Mouse (Mus musculus) heart, postnatal 0 days (tissue): Measurements from ENCODE around the gene Cxcl10. TPM values are rescaled to one million over a fixed set of nuclear protein-coding genes. Genes with fewer than 3 reads are reported as not detected.

ENCODE experiments used
- ATAC-seq: fragments of 200-750 bp; cut with Nextera tagmentation; 2 replicates; pipeline ENCODE4 v1.8.0; 2017; ENCODE audit warnings: low read depth, moderate number of reproducible peaks, moderate library complexity; ENCODE audit not compliant: insufficient read depth
- DNase-seq: peaks from one replicate; pipeline ENCODE4 v3.0.0-alpha.2; 2016; ENCODE audit warnings: low spot score
- H3K27ac ChIP-seq: fragments of 300-500 bp; sonication (generic); 2 replicates; pipeline ENCODE4 v1.5.1; 2014; ENCODE audit warnings: low read depth, mild to moderate bottlenecking
- H3K27me3 ChIP-seq: fragments of 300-500 bp; sonication (generic); 2 replicates; pipeline ENCODE4 v1.6.1; 2014; ENCODE audit warnings: low read length, mixed read lengths; ENCODE audit not compliant: control insufficient read depth, insufficient read depth
- H3K36me3 ChIP-seq: fragments of 300-500 bp; sonication (generic); replicated peaks from 2 replicates; pipeline ENCODE4 v1.6.1; 2014; ENCODE audit warnings: low read length, mixed read lengths; ENCODE audit not compliant: control insufficient read depth, insufficient read depth
- H3K4me1 ChIP-seq: fragments of 300-500 bp; sonication (generic); 2 replicates; pipeline ENCODE4 v1.6.1; 2014; ENCODE audit warnings: antibody characterized with exemption; ENCODE audit not compliant: control insufficient read depth, insufficient read depth
- H3K4me2 ChIP-seq: fragments of 300-500 bp; sonication (generic); 2 replicates; pipeline ENCODE4 v1.6.1; 2014; ENCODE audit warnings: low read depth, mild to moderate bottlenecking, low read length, moderate library complexity
- H3K4me3 ChIP-seq: fragments of 300-500 bp; sonication (generic); 2 replicates; pipeline ENCODE4 v1.5.1; 2014; ENCODE audit warnings: low read depth, low read length
- H3K9ac ChIP-seq: fragments of 300-500 bp; sonication (generic); replicated peaks from 2 replicates; pipeline ENCODE4 v1.6.1; 2014; ENCODE audit warnings: low read depth, low read length, mixed read lengths
- H3K9me3 ChIP-seq: fragments of 300-500 bp; sonication (generic); replicated peaks from 2 replicates; pipeline ENCODE4 v1.6.1; 2016; ENCODE audit warnings: low read length; ENCODE audit not compliant: control insufficient read depth
- CTCF ChIP-seq: IDR thresholded peaks from 2 replicates; pipeline ENCODE4 v1.5.1; 2016; ENCODE audit warnings: antibody characterized with exemption, control low read depth, low read depth
- EP300 ChIP-seq: IDR thresholded peaks from 2 replicates; pipeline ENCODE4 v1.6.1; 2016; ENCODE audit warnings: antibody characterized with exemption, low read depth
- WGBS: fragments of 180-500 bp; shearing (Covaris S2); extraction: QIAGEN DNeasy Blood & Tissue Kit; methylation state at CpG from one replicate; pipeline ENCODE4 v1.1.7; 2014; 5-methylcytosine and 5-hydroxymethylcytosine counted together
- polyA plus RNA-seq: library from polyadenylated mRNA; unstranded; fragments of >200 nt; fragmentation: Nextera tagmentation; extraction: Ambion mirVana; gene quantifications from 2 replicates; pipeline ENCODE4 v1.2.1, GENCODE M21; 2015
- total RNA-seq: library from RNA; depleted of rRNA; stranded (reverse); fragments of >200 nt; gene quantifications from 2 replicates; pipeline ENCODE4 v1.2.3, GENCODE M21; 2014; ENCODE audit warnings: low replicate concordance

The Cxcl10 gene
- total and polyA plus RNA-seq, 2 experiments from 2014 or later, result 0.56 to 9.7 TPM

GRCm38 (mm10) chr5:92327929-92328328, 20.8 kb downstream of the Cxcl10 start, which contains the start of gene Cxcl9:
Gene Cxcl9 (minus strand): TSS chr5:92328079.
- no peak for DNase-seq
- ATAC-seq, result no peak
- Histone ChIP-seq H3K4me1 (peaks cover 7% of the 10 kb centered on the region; the same call in 1 of the 2 replicates), H3K9ac (no peak within 1 kb of the TSS), H3K4me3 (no peak within 1 kb of the TSS), H3K9me3 (no peaks in the 10 kb centered on the region), H3K27me3 (no peaks in the 10 kb centered on the region), H3K27ac (no peak within 1 kb of the TSS), H3K4me2 (no peak within 1 kb of the TSS), H3K36me3 (no peaks in the 10 kb centered on the region)
- TF ChIP-seq EP300, result no peak
- TF ChIP-seq CTCF, result no peak
- 80% methylated on average over 7 of the region's 7 CpGs for WGBS

GRCm38 (mm10) chr5:92327367-92327766, 21.3 kb downstream of the Cxcl10 start:
- peaks cover 7% of the 10 kb centered on the region; the same call in 1 of the 2 replicates for H3K4me1 ChIP-seq
- H3K4me2 ChIP-seq, result no peak overlapping the region
- no peak overlapping the region for H3K4me3 ChIP-seq
- DNase-seq, result no peak
- 67% methylated on average over 6 of the region's 6 CpGs for WGBS
- no peak overlapping the region for H3K27ac ChIP-seq
- TF ChIP-seq EP300, result no peak
- no peak for TF ChIP-seq CTCF
- no peaks in the 10 kb centered on the region for H3K9me3 ChIP-seq
- no peak overlapping the region for H3K9ac ChIP-seq
- H3K36me3 ChIP-seq, result no peaks in the 10 kb centered on the region
- H3K27me3 ChIP-seq, result no peaks in the 10 kb centered on the region
- no peak for ATAC-seq

- peak; percentile 85 for ATAC-seq
Measured at GRCm38 (mm10) chr5:92323264-92323663, 25.4 kb downstream of the Cxcl10 start.

GRCm38 (mm10) chr5:92322612-92323011, 26.1 kb downstream of the Cxcl10 start:
- WGBS, result 89% methylated on average over 4 of the region's 4 CpGs
- Histone ChIP-seq H3K4me1 (peaks cover 7% of the 10 kb centered on the region; the same call in 1 of the 2 replicates), H3K27ac (no peak overlapping the region), H3K9me3 (no peaks in the 10 kb centered on the region), H3K4me2 (no peak overlapping the region), H3K4me3 (no peak overlapping the region), H3K36me3 (no peaks in the 10 kb centered on the region), H3K9ac (no peak overlapping the region), H3K27me3 (no peaks in the 10 kb centered on the region)
- no peak for ATAC-seq
- no peak for TF ChIP-seq EP300
- no peak for TF ChIP-seq CTCF
- no peak for DNase-seq

More at GRCm38 (mm10) chr5:92323264-92323663, 25.4 kb downstream of the Cxcl10 start:
- Histone ChIP-seq H3K27me3 (no peaks in the 10 kb centered on the region), H3K27ac (no peak overlapping the region), H3K4me1 (peaks cover 7% of the 10 kb centered on the region; the same call in 1 of the 2 replicates), H3K9me3 (no peaks in the 10 kb centered on the region), H3K36me3 (no peaks in the 10 kb centered on the region), H3K4me2 (no peak overlapping the region), H3K4me3 (no peak overlapping the region), H3K9ac (no peak overlapping the region)
- TF ChIP-seq EP300 (no peak), CTCF (no peak)
- 26% methylated on average over 5 of the region's 5 CpGs for WGBS
- peak; percentile 83 for DNase-seq

GRCm38 (mm10) chr5:92321631-92322400, 26.9 kb downstream of the Cxcl10 start:
- Histone ChIP-seq H3K4me3 (no peak overlapping the region), H3K4me1 (peaks cover 7% of the 10 kb centered on the region; the same call in 1 of the 2 replicates), H3K27ac (no peak overlapping the region), H3K9me3 (no peaks in the 10 kb centered on the region), H3K9ac (no peak overlapping the region), H3K36me3 (no peaks in the 10 kb centered on the region), H3K4me2 (no peak overlapping the region), H3K27me3 (no peaks in the 10 kb centered on the region)
- ATAC-seq (no peak), DNase-seq (no peak)
- 54% methylated on average over 8 of the region's 8 CpGs for WGBS
- TF ChIP-seq EP300, result no peak
- TF ChIP-seq CTCF, result no peak
